In genomic region chr2:32328911-32329460, GRCm38 (mm10) we compare ENCODE assay signal across 15 mouse cellular contexts. TPM values are rescaled to one million over a fixed set of nuclear protein-coding genes. Genes with fewer than 3 reads are reported as not detected.
A peak's percentile ranks its signal among the peaks of the same experiment; 100 is the strongest.
DNase-seq lines count a peak whose midpoint lies in the region; ATAC-seq and TF ChIP-seq lines count a peak whose summit lies in the region.
"Had no signal": no experiment of that assay in that cellular context is flagged by ENCODE, and none has a peak within 500 bp of the region (broad histone marks: within the 10 kb centered on the region; RNA-seq: fewer than 3 reads in every experiment).

No protein-coding gene starts in this region.

- H3K4me1 ChIP-seq in cerebellum, adult 2 months (ENCODE audit: control insufficient read depth, insufficient read depth, low read length), result peaks cover 42% of the 10 kb centered on the region
- peaks cover 8% of the 10 kb centered on the region; the same call in 1 of the 2 replicates for H3K4me1 ChIP-seq in intestine, embryonic 16.5 days (ENCODE audit: control insufficient read depth, insufficient read depth, low read length)
- H3K4me1 ChIP-seq in intestine, postnatal 0 days (replicated peaks; ENCODE audit: control insufficient read depth, insufficient read depth, low read length), result no peaks in the 10 kb centered on the region
- peaks cover 46% of the 10 kb centered on the region for H3K4me1 ChIP-seq in limb, embryonic 10.5 days
- peaks cover 20% of the 10 kb centered on the region for H3K4me1 ChIP-seq in stomach, embryonic 14.5 days (ENCODE audit: control insufficient read depth, insufficient read depth, low read length)
- H3K4me1 ChIP-seq: liver, embryonic 15.5 days had no signal

- H3K4me2 ChIP-seq in intestine, embryonic 16.5 days (ENCODE audit: low read depth, low read length), result no peak overlapping the region
- H3K4me2 ChIP-seq in intestine, postnatal 0 days (replicated peaks; ENCODE audit: low read depth), result no peak overlapping the region
- no peak overlapping the region for H3K4me2 ChIP-seq in stomach, embryonic 14.5 days (replicated peaks; ENCODE audit: low read depth, low read length)
- H3K4me2 ChIP-seq: kidney, embryonic 15.5 days; liver, embryonic 15.5 days had no signal

- no peaks in the 10 kb centered on the region for H3K9me3 ChIP-seq in intestine, embryonic 16.5 days (ENCODE audit: control insufficient read depth, low read length)
- no peaks in the 10 kb centered on the region for H3K9me3 ChIP-seq in intestine, postnatal 0 days (ENCODE audit: control insufficient read depth)
- H3K9me3 ChIP-seq in limb, embryonic 10.5 days (replicated peaks), result no peaks in the 10 kb centered on the region
- no peaks in the 10 kb centered on the region for H3K9me3 ChIP-seq in stomach, embryonic 14.5 days (ENCODE audit: control insufficient read depth, low read depth, low read length)
- H3K9me3 ChIP-seq: G1E; kidney, embryonic 15.5 days; liver, embryonic 15.5 days had no signal

- H3K9ac ChIP-seq in intestine, embryonic 16.5 days (ENCODE audit: low read depth, low read length), result peak overlapping the region; percentile 0; the same call in 1 of the 2 replicates
- H3K9ac ChIP-seq in intestine, postnatal 0 days (ENCODE audit: low read depth, low read length), result no peak overlapping the region
- H3K9ac ChIP-seq in stomach, embryonic 14.5 days (replicated peaks; ENCODE audit: low read depth, low read length), result no peak overlapping the region
- H3K9ac ChIP-seq: kidney, embryonic 15.5 days; liver, embryonic 15.5 days had no signal

- peak overlapping the region; percentile 70 for H3K27ac ChIP-seq in cerebellum, adult 2 months (ENCODE audit: insufficient read depth, low read length)
- no peak overlapping the region for H3K27ac ChIP-seq in intestine, embryonic 16.5 days (ENCODE audit: low read length)
- H3K27ac ChIP-seq in intestine, postnatal 0 days (ENCODE audit: low read depth, low read length), result no peak overlapping the region
- H3K27ac ChIP-seq in limb, embryonic 10.5 days, result peak overlapping the region; percentile 82
- peak overlapping the region; percentile 67 for H3K27ac ChIP-seq in stomach, embryonic 14.5 days (ENCODE audit: low read length)
- H3K27ac ChIP-seq: heart, adult 2 months; kidney, embryonic 15.5 days; liver, embryonic 15.5 days; macrophage had no signal

- H3K4me3 ChIP-seq in cerebellum, adult 2 months (replicated peaks; ENCODE audit: insufficient read depth, low read depth, low read length), result no peak overlapping the region
- H3K4me3 ChIP-seq in intestine, embryonic 16.5 days (ENCODE audit: low read length), result no peak overlapping the region
- H3K4me3 ChIP-seq in intestine, postnatal 0 days (ENCODE audit: low read depth, low read length), result no peak overlapping the region
- 0 out of 2 replicates have a peak overlapping the region, but pooled peaks have one; percentile 3 for H3K4me3 ChIP-seq in limb, embryonic 10.5 days
- no peak overlapping the region for H3K4me3 ChIP-seq in stomach, embryonic 14.5 days (ENCODE audit: low read depth, low read length)
- H3K4me3 ChIP-seq: heart, adult 2 months; kidney, embryonic 15.5 days; liver, embryonic 15.5 days had no signal

- no peaks in the 10 kb centered on the region for H3K27me3 ChIP-seq in cerebellum, adult 2 months (ENCODE audit: control insufficient read depth, insufficient read depth, low read length)
- no peaks in the 10 kb centered on the region for H3K27me3 ChIP-seq in intestine, embryonic 16.5 days (replicated peaks; ENCODE audit: control insufficient read depth, insufficient read depth, low read length)
- H3K27me3 ChIP-seq in intestine, postnatal 0 days (replicated peaks; ENCODE audit: control insufficient read depth, insufficient read depth, low read length), result no peaks in the 10 kb centered on the region
- no peaks in the 10 kb centered on the region for H3K27me3 ChIP-seq in limb, embryonic 10.5 days (ENCODE audit: low read depth, poor library complexity, severe bottlenecking)
- H3K27me3 ChIP-seq in stomach, embryonic 14.5 days (ENCODE audit: control insufficient read depth, insufficient read depth, low read length), result no peaks in the 10 kb centered on the region
- H3K27me3 ChIP-seq: kidney, embryonic 15.5 days had no signal

- no peak for ATAC-seq in intestine, embryonic 16.5 days
- no peak for ATAC-seq in intestine, postnatal 0 days
- ATAC-seq in stomach, embryonic 14.5 days (ENCODE audit: insufficient number of reproducible peaks, insufficient read depth, low FRiP score, low read depth), result no peak
- ATAC-seq: activated CD4-positive, CD25-positive, alpha-beta regulatory T cell, adult 4 months; forebrain, embryonic 16.5 days had no signal

- DNase-seq in cerebellum, adult 2 months, result no peak
- no peak for DNase-seq in cerebellum, adult 11-12 months
- DNase-seq in limb, embryonic 10.5 days (ENCODE audit: low spot score), result no peak
- DNase-seq in cerebellum, adult 18-20 months, result no peak
- no peak for DNase-seq in cerebellum, adult 8-10 months
- DNase-seq: heart, adult 2 months had no signal

- TF ChIP-seq POLR2A in cerebellum, adult 2 months (IDR thresholded peaks at IDR 0.05; ENCODE audit: borderline replicate concordance, insufficient read depth, low read length), result no peak

- 0 out of 2 replicates have a peak, but pooled peaks cover 2% of the 10 kb centered on the region for H3K36me3 ChIP-seq in intestine, embryonic 16.5 days (ENCODE audit: control insufficient read depth, insufficient read depth, low read length)
- H3K36me3 ChIP-seq in intestine, postnatal 0 days (ENCODE audit: control insufficient read depth, insufficient read depth), result peaks cover 20% of the 10 kb centered on the region
- H3K36me3 ChIP-seq in limb, embryonic 10.5 days, result peaks cover 55% of the 10 kb centered on the region
- no peaks in the 10 kb centered on the region; the same call in 1 of the 2 replicates for H3K36me3 ChIP-seq in stomach, embryonic 14.5 days (ENCODE audit: control insufficient read depth, insufficient read depth, low read length)
- H3K36me3 ChIP-seq: G1E; kidney, embryonic 15.5 days; liver, embryonic 15.5 days had no signal

- whole genome bisulfite sequencing in cerebellum, adult 2 months, result 47% methylated on average over 13 of the region's 13 CpGs
- WGBS in intestine, embryonic 16.5 days, result 29% methylated on average over 13 of the region's 13 CpGs
- WGBS in intestine, postnatal 0 days, result 40% methylated on average over 13 of the region's 13 CpGs
- WGBS in limb, embryonic 10.5 days, result 17% methylated on average over 13 of the region's 13 CpGs
- 24% methylated on average over 13 of the region's 13 CpGs for WGBS in stomach, embryonic 14.5 days

- TF ChIP-seq CTCF in cerebellum, adult 2 months (IDR thresholded peaks at IDR 0.05; ENCODE audit: borderline replicate concordance, insufficient read depth, low read depth, low read length), result no peak
- TF ChIP-seq CTCF in intestine, postnatal 0 days (IDR thresholded peaks at IDR 0.05; ENCODE audit: low read depth), result no peak

RNA-seq across cellular contexts. Expression of gene Ciz1, which starts 23.1 kb away (rescaled TPM):
- 159 and 176 TPM in 2 replicates for polyA plus RNA-seq in cerebellum, adult 2 months (2012; rRNA removed)
- polyA plus RNA-seq in intestine, embryonic 16.5 days (2015; fragmentation: Nextera tagmentation; extraction: Ambion mirVana), result 47.1 and 51.4 TPM in 2 replicates
- polyA plus RNA-seq in intestine, postnatal 0 days (2015; fragmentation: Nextera tagmentation; extraction: Ambion mirVana), result 20.1 and 20.7 TPM in 2 replicates
- polyA plus RNA-seq in limb, embryonic 10.5 days (2016; fragmentation: Nextera tagmentation; extraction: Ambion mirVana), result 61.3 and 74.8 TPM in 2 replicates
- polyA plus RNA-seq in stomach, embryonic 14.5 days (2014; fragmentation: Nextera tagmentation; extraction: Ambion mirVana), result 44.7 and 45.4 TPM in 2 replicates

RNA-seq across cellular contexts. Expression of gene Dnm1, which starts 24.2 kb away (rescaled TPM):
- polyA plus RNA-seq in cerebellum, adult 2 months (2012; rRNA removed), result 1,410 and 1,576 TPM in 2 replicates
- 11.8 and 12.5 TPM in 2 replicates for polyA plus RNA-seq in intestine, embryonic 16.5 days (2015; fragmentation: Nextera tagmentation; extraction: Ambion mirVana)
- polyA plus RNA-seq in intestine, postnatal 0 days (2015; fragmentation: Nextera tagmentation; extraction: Ambion mirVana), result 23.5 and 30.0 TPM in 2 replicates
- 27.1 and 33.6 TPM in 2 replicates for polyA plus RNA-seq in limb, embryonic 10.5 days (2016; fragmentation: Nextera tagmentation; extraction: Ambion mirVana)
- polyA plus RNA-seq in stomach, embryonic 14.5 days (2014; fragmentation: Nextera tagmentation; extraction: Ambion mirVana), result 20.5 and 22.6 TPM in 2 replicates
- polyA plus RNA-seq: activated CD4-positive, CD25-positive, alpha-beta regulatory T cell, adult 4 months had no signal

RNA-seq across cellular contexts. Expression of gene Swi5, which starts 41.1 kb away (rescaled TPM):
- 242 and 270 TPM in 2 replicates for polyA plus RNA-seq in cerebellum, adult 2 months (2012; rRNA removed)
- polyA plus RNA-seq in intestine, embryonic 16.5 days (2015; fragmentation: Nextera tagmentation; extraction: Ambion mirVana), result 342 and 377 TPM in 2 replicates
- polyA plus RNA-seq in intestine, postnatal 0 days (2015; fragmentation: Nextera tagmentation; extraction: Ambion mirVana), result 255 and 271 TPM in 2 replicates
- 440 and 446 TPM in 2 replicates for polyA plus RNA-seq in limb, embryonic 10.5 days (2016; fragmentation: Nextera tagmentation; extraction: Ambion mirVana)
- polyA plus RNA-seq in stomach, embryonic 14.5 days (2014; fragmentation: Nextera tagmentation; extraction: Ambion mirVana), result 137 and 143 TPM in 2 replicates

RNA-seq across cellular contexts. Expression of gene Golga2, which starts 41.8 kb away (rescaled TPM):
- 74.0 TPM in 2 replicates for polyA plus RNA-seq in cerebellum, adult 2 months (2012; rRNA removed)
- polyA plus RNA-seq in intestine, embryonic 16.5 days (2015; fragmentation: Nextera tagmentation; extraction: Ambion mirVana), result 21.5 and 21.6 TPM in 2 replicates
- 15.2 and 18.1 TPM in 2 replicates for polyA plus RNA-seq in intestine, postnatal 0 days (2015; fragmentation: Nextera tagmentation; extraction: Ambion mirVana)
- 20.4 and 25.0 TPM in 2 replicates for polyA plus RNA-seq in limb, embryonic 10.5 days (2016; fragmentation: Nextera tagmentation; extraction: Ambion mirVana)
- 23.1 and 24.3 TPM in 2 replicates for polyA plus RNA-seq in stomach, embryonic 14.5 days (2014; fragmentation: Nextera tagmentation; extraction: Ambion mirVana)

RNA-seq across cellular contexts. Expression of gene 1110008P14Rik, which starts 52.8 kb away (rescaled TPM):
- polyA plus RNA-seq in cerebellum, adult 2 months (2012; rRNA removed), result 284 and 338 TPM in 2 replicates
- 44.2 and 45.8 TPM in 2 replicates for polyA plus RNA-seq in intestine, embryonic 16.5 days (2015; fragmentation: Nextera tagmentation; extraction: Ambion mirVana)
- 95.0 and 100 TPM in 2 replicates for polyA plus RNA-seq in intestine, postnatal 0 days (2015; fragmentation: Nextera tagmentation; extraction: Ambion mirVana)
- polyA plus RNA-seq in limb, embryonic 10.5 days (2016; fragmentation: Nextera tagmentation; extraction: Ambion mirVana), result 36.3 and 37.0 TPM in 2 replicates
- polyA plus RNA-seq in stomach, embryonic 14.5 days (2014; fragmentation: Nextera tagmentation; extraction: Ambion mirVana), result 35.0 and 46.3 TPM in 2 replicates

Comparison
In these comparisons a context has a peak if more than half of its experiments do, and no peak if none do; other contexts are left out.
1. H3K27ac ChIP-seq: peak in cerebellum, adult 2 months (single experiment), limb, embryonic 10.5 days (single experiment) and stomach, embryonic 14.5 days (single experiment); none in intestine, embryonic 16.5 days (single experiment) and intestine, postnatal 0 days (single experiment).
2. RNA of gene Dnm1, which starts 24.2 kb away (polyA plus RNA-seq): 1,410 to 1,576 TPM in cerebellum, adult 2 months; 27.1 to 33.6 TPM in limb, embryonic 10.5 days, 23.5 to 30.0 TPM in intestine, postnatal 0 days, 20.5 to 22.6 TPM in stomach, embryonic 14.5 days and 11.8 to 12.5 TPM in intestine, embryonic 16.5 days; every median in the first group is over 10 times any median in the second.